Mouse (Mus musculus): Measurements from ENCODE around the gene Uty. TPM values are rescaled to one million over a fixed set of nuclear protein-coding genes. Genes with fewer than 3 reads are reported as not detected.

Gene Uty
- polyA plus RNA-seq, 1 experiment from 2014 or later: 13.0 TPM

DNA sequence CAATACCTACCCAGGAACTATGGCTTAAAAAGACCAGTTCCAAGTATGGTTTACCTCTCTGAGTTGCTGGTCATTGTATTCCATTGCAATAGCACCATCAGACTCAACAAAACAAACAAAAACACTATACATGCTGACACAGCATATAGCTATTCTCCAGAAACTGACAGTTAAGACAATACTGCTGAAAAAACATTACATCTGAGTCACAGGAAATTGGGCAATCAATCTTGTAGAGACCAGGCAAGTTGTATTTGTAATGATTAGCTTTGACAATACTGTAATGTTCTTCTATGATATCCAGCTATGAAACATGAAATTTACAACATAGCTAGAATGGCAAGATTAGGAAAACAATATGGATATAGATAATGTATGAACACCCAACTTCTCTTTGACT is 82.5 kb downstream of the Uty start:
- no peaks in the 10 kb centered on the region for H3K4me1 ChIP-seq (ENCODE audit: control insufficient read depth, insufficient read depth, low read length)
- no peak overlapping the region for H3K9ac ChIP-seq (ENCODE audit: low read length)
- H3K27ac ChIP-seq (ENCODE audit: low read length): no peak overlapping the region
- no peak for ATAC-seq (ENCODE audit: insufficient read depth, low FRiP score)
- H3K27me3 ChIP-seq (ENCODE audit: control insufficient read depth, insufficient read depth, low read length): no peaks in the 10 kb centered on the region
- H3K4me3 ChIP-seq (replicated peaks; ENCODE audit: low read length): no peak overlapping the region
- H3K36me3 ChIP-seq (ENCODE audit: control insufficient read depth, insufficient read depth, low read length): no peaks in the 10 kb centered on the region
- no peak overlapping the region for H3K4me2 ChIP-seq (ENCODE audit: low read depth, low read length)
- H3K9me3 ChIP-seq (replicated peaks; ENCODE audit: control insufficient read depth, low read length): no peaks in the 10 kb centered on the region

GRCm38 (mm10) chrY:1116153-1116552 is 129.4 kb downstream of the Uty start:
- no peaks in the 10 kb centered on the region for H3K9me3 ChIP-seq (replicated peaks; ENCODE audit: control insufficient read depth, low read length)
- H3K36me3 ChIP-seq (ENCODE audit: control insufficient read depth, insufficient read depth, low read length): no peaks in the 10 kb centered on the region
- no peaks in the 10 kb centered on the region for H3K27me3 ChIP-seq (ENCODE audit: control insufficient read depth, insufficient read depth, low read length)
- 81% methylated on average over 5 of the region's 5 CpGs for WGBS
- no peak for ATAC-seq (ENCODE audit: insufficient read depth, low FRiP score)
- H3K9ac ChIP-seq (ENCODE audit: low read length): no peak overlapping the region
- H3K27ac ChIP-seq (ENCODE audit: low read length): no peak overlapping the region
- H3K4me1 ChIP-seq (ENCODE audit: control insufficient read depth, insufficient read depth, low read length): no peaks in the 10 kb centered on the region
- no peak overlapping the region for H3K4me3 ChIP-seq (replicated peaks; ENCODE audit: low read length)
- no peak overlapping the region for H3K4me2 ChIP-seq (ENCODE audit: low read depth, low read length)

DNA sequence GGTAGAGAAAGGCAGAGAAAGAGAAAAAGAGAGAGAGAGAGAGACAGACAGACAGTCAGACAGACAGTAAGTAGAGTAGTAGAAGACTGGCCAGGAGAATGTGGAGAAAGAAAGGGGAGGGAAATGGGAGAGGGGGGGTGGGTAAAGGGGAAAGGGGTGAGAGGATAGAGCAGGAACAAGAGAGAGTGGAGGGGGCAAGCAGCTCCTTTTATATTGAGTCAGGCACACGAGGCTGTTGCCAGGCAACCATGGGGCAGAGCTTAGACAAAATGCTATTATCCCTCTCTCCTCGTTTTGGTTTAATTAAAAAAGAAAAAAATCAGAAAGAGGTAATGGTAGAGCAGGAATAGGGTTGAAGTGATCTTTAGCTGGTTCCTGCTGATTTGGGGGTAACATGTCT is 131.5 kb downstream of the Uty start:
- Histone ChIP-seq H3K4me2 (ENCODE audit: low read depth, low read length) (no peak overlapping the region), H3K36me3 (ENCODE audit: control insufficient read depth, insufficient read depth, low read length) (no peaks in the 10 kb centered on the region), H3K27me3 (ENCODE audit: control insufficient read depth, insufficient read depth, low read length) (no peaks in the 10 kb centered on the region), H3K9me3 (replicated peaks; ENCODE audit: control insufficient read depth, low read length) (no peaks in the 10 kb centered on the region), H3K4me1 (ENCODE audit: control insufficient read depth, insufficient read depth, low read length) (no peaks in the 10 kb centered on the region), H3K27ac (ENCODE audit: low read length) (no peak overlapping the region), H3K4me3 (replicated peaks; ENCODE audit: low read length) (no peak overlapping the region), H3K9ac (ENCODE audit: low read length) (no peak overlapping the region)
- ATAC-seq (ENCODE audit: insufficient read depth, low FRiP score): no peak
- 15% methylated on average over 2 of the region's 2 CpGs for WGBS

Other genes starting within 250 kb of the Uty start
- gene Eif2s3y, start 235.2 kb downstream of the Uty start, polyA plus RNA-seq (2015; fragmentation: Nextera tagmentation; extraction: Ambion mirVana): 15.3 and 39.4 TPM in 2 replicates
- gene Ddx3y, start 40.9 kb upstream of the Uty start, polyA plus RNA-seq (2015; fragmentation: Nextera tagmentation; extraction: Ambion mirVana): 12.3 and 29.5 TPM in 2 replicates
- gene Usp9y, start 214.0 kb upstream of the Uty start, polyA plus RNA-seq (2015; fragmentation: Nextera tagmentation; extraction: Ambion mirVana): not detected in 2 replicates

All from stomach, embryonic 16.5 days (tissue).